Comparison of ENCODE assay signal across 8 mouse cellular contexts in the genomic region with DNA sequence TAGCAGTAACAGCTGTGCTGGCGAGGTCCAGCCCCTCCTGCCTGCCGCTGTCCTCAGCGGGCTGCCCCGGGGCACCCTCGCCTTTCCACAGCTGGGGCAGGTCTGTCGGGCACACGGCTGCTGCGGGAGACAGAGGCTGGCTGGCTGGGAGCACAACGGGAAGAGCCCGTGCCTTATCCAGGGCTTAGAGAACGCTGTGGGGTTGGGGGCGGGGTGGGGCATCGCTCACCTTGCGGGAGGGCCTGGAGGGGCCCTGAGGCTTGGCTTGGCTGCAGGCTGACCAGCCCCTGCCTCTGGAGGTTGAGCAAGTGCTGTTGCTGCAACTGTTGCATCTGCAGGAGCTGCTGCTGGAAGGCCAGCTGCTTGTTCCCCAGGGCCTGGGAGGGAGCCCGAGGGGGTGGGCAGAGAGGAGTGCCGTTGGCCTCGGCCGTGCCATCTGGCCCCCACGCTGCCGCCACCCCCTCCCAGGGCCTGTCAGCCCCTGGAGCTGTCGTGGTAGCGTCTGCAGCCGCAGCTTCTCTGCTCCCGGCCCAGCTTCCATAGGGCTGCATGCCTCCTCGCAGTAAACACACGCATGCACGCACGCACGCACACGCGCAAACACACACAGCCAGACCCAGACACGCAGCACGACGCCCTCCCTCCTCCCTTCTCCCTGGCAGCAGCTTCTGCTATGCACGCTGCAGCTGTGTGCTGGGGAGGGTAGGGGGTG. TPM values are rescaled to one million over a fixed set of nuclear protein-coding genes. Genes with fewer than 3 reads are reported as not detected.
A peak's percentile ranks its signal among the peaks of the same experiment; 100 is the strongest.
DNase-seq lines count a peak whose midpoint lies in the region; ATAC-seq and TF ChIP-seq lines count a peak whose summit lies in the region.

No protein-coding gene starts in this region.

- H3K4me2 ChIP-seq in heart, embryonic 14.5 days (ENCODE audit: low read length), result peak overlapping the region; percentile 56
- peak overlapping the region; percentile 79 for H3K4me2 ChIP-seq in midbrain, postnatal 0 days (ENCODE audit: low read depth, low read length, poor library complexity, severe bottlenecking)

- DNase-seq in heart, adult 2 months, result peak; percentile 43 to 55
- DNase-seq in heart, adult 8-10 months (ENCODE audit: low spot score), result no peak
- DNase-seq in left cerebral cortex, adult 8-10 months (ENCODE audit: low spot score in 2 of 2), result peak; percentile 46 to 84
- peak; percentile 71 for DNase-seq in midbrain, postnatal 0 days (ENCODE audit: low spot score)
- DNase-seq in urinary bladder, postnatal 25 days (ENCODE audit: low spot score), result no peak
- no peak for DNase-seq in ovary, postnatal 14 days (ENCODE audit: low spot score)

- no peak overlapping the region for H3K27ac ChIP-seq in heart, adult 2 months
- 0 out of 2 replicates have a peak overlapping the region, but pooled peaks have one; percentile 32 for H3K27ac ChIP-seq in cortical plate, adult 2 months (ENCODE audit: insufficient read depth, low read length)
- peak overlapping the region in 1 of 2 experiments; percentile 6; a peak in 1 of 4 replicates for H3K27ac ChIP-seq in heart, embryonic 14.5 days (replicated peaks in 1 of 2; ENCODE audit: control insufficient read depth in 1 of 2, insufficient read depth in 1 of 2, low read depth in 2 of 2, low read length in 2 of 2)
- H3K27ac ChIP-seq in midbrain, postnatal 0 days (ENCODE audit: low read depth, low read length), result peak overlapping the region; percentile 81

- intact Hi-C loops in heart, adult 2 months (cut with DNase I), result no loop called here

- H3K9me3 ChIP-seq in heart, embryonic 14.5 days (ENCODE audit: control insufficient read depth, low read length), result no peaks in the 10 kb centered on the region
- no peaks in the 10 kb centered on the region for H3K9me3 ChIP-seq in midbrain, postnatal 0 days (ENCODE audit: low read length)

- no peaks in the 10 kb centered on the region for H3K36me3 ChIP-seq in heart, adult 2 months (ENCODE audit: control insufficient read depth, insufficient read depth, low read length)
- peaks cover 41% of the 10 kb centered on the region for H3K36me3 ChIP-seq in heart, embryonic 14.5 days (ENCODE audit: control insufficient read depth, insufficient read depth, low read length)
- H3K36me3 ChIP-seq in midbrain, postnatal 0 days (ENCODE audit: insufficient read depth, low read length), result peaks cover 15% of the 10 kb centered on the region

- TF ChIP-seq POLR2A in heart, adult 2 months (IDR thresholded peaks at IDR 0.05; ENCODE audit: insufficient read depth, low read depth, low read length), result no peak
- peak; percentile 79 for TF ChIP-seq POLR2A in cortical plate, adult 2 months (IDR thresholded peaks at IDR 0.05; ENCODE audit: extremely low read depth, insufficient read depth, low read length)

- no peaks in the 10 kb centered on the region for H3K27me3 ChIP-seq in heart, adult 2 months (ENCODE audit: control insufficient read depth, insufficient read depth, low read length)
- H3K27me3 ChIP-seq in heart, embryonic 14.5 days (ENCODE audit: control insufficient read depth, insufficient read depth, low read length), result no peaks in the 10 kb centered on the region
- no peaks in the 10 kb centered on the region for H3K27me3 ChIP-seq in midbrain, postnatal 0 days (ENCODE audit: insufficient read depth, low read length)

- no peak for TF ChIP-seq EP300 in heart, adult 2 months (IDR thresholded peaks at IDR 0.05; ENCODE audit: insufficient read depth, low read depth, low read length)

- H3K79me2 ChIP-seq in heart, adult 2 months (replicated peaks; ENCODE audit: control insufficient read depth, insufficient read depth, low read length), result no peaks in the 10 kb centered on the region

- no peak for TF ChIP-seq CTCF in heart, adult 2 months (IDR thresholded peaks at IDR 0.05)
- no peak for TF ChIP-seq CTCF in cortical plate, adult 2 months (IDR thresholded peaks at IDR 0.05; ENCODE audit: extremely low read depth, insufficient read depth, low read length)
- no peak for TF ChIP-seq CTCF in midbrain, postnatal 0 days (IDR thresholded peaks at IDR 0.05)

- H3K4me3 ChIP-seq in heart, adult 2 months, result no peak overlapping the region
- H3K4me3 ChIP-seq in cortical plate, adult 2 months (ENCODE audit: insufficient read depth, low read length), result peak overlapping the region; percentile 49
- H3K4me3 ChIP-seq in heart, embryonic 14.5 days (ENCODE audit: control insufficient read depth in 1 of 2, insufficient read depth in 1 of 2, low read depth in 1 of 2, low read length in 2 of 2), result peak overlapping the region; percentile 10 to 14; a peak in 2 of 4 replicates
- peak overlapping the region; percentile 54 for H3K4me3 ChIP-seq in midbrain, postnatal 0 days (ENCODE audit: low read depth, low read length)

- peaks cover 4% of the 10 kb centered on the region; the same call in 1 of the 2 replicates for H3K4me1 ChIP-seq in heart, adult 2 months (ENCODE audit: control insufficient read depth, insufficient read depth, low read length)
- no peaks in the 10 kb centered on the region for H3K4me1 ChIP-seq in cortical plate, adult 2 months (ENCODE audit: control insufficient read depth, insufficient read depth, low read length)
- peaks cover 19 to 32% of the 10 kb centered on the region in 2 experiments for H3K4me1 ChIP-seq in heart, embryonic 14.5 days (ENCODE audit: control insufficient read depth in 2 of 2, insufficient read depth in 2 of 2, low read length in 2 of 2)
- peaks cover 9% of the 10 kb centered on the region; the same call in 1 of the 2 replicates for H3K4me1 ChIP-seq in midbrain, postnatal 0 days (ENCODE audit: insufficient read depth, low read length)

- 0 out of 2 replicates have a peak overlapping the region, but pooled peaks have one; percentile 18 for H3K9ac ChIP-seq in heart, adult 2 months (ENCODE audit: low read depth, low read length)
- H3K9ac ChIP-seq in heart, embryonic 14.5 days (ENCODE audit: low read length), result peak overlapping the region; percentile 67
- peak overlapping the region; percentile 84 for H3K9ac ChIP-seq in midbrain, postnatal 0 days (replicated peaks; ENCODE audit: low read length, poor library complexity, severe bottlenecking)

- 53% methylated on average over 35 of the region's 35 CpGs for WGBS in heart, adult 2 months
- 13% methylated on average over 34 of the region's 35 CpGs for WGBS in heart, embryonic 14.5 days
- WGBS in midbrain, postnatal 0 days, result 8% methylated on average over 28 of the region's 35 CpGs

- ATAC-seq in heart, embryonic 14.5 days (ENCODE audit: insufficient number of reproducible peaks, insufficient read depth, low FRiP score, low read depth), result no peak
- peak; percentile 77 for ATAC-seq in midbrain, postnatal 0 days (ENCODE audit: low FRiP score)

RNA-seq across cellular contexts. Expression of gene Mdfi, which starts 44.0 kb away (rescaled TPM):
- total RNA-seq in heart, adult 2 months (2021), result 1 to 10 TPM; 1.8 to 2.0 TPM
- 9.6 and 11.1 TPM in 2 replicates for polyA plus RNA-seq in heart, adult 2 months (2012; rRNA removed)
- 1 to 10 TPM; 1.7 to 2.2 (median 1.9) TPM for total RNA-seq in heart, adult 8-10 months (2022)
- 1.5 and 2.1 TPM in 2 replicates for polyA plus RNA-seq in cortical plate, adult 2 months (2012; rRNA removed)
- 10.4 and 26.3 TPM in 2 replicates for polyA plus RNA-seq in heart, embryonic 14.5 days (2014; fragmentation: Nextera tagmentation; extraction: Ambion mirVana)
- 1 to 10 TPM in 1 of 4 experiments, under 1 TPM in 3; 0.43 to 1.2 (median 0.58) TPM for total RNA-seq in left cerebral cortex, adult 8-10 months (2022)
- total RNA-seq in midbrain, postnatal 0 days (2014; rRNA removed), result 19.2 and 21.4 TPM in 2 replicates
- 1.3 and 1.6 TPM in 2 replicates for polyA plus RNA-seq in midbrain, postnatal 0 days (2015; fragmentation: Nextera tagmentation; extraction: Ambion mirVana)

RNA-seq across cellular contexts. Expression of gene Foxp4, which starts 45.9 kb away (rescaled TPM):
- 10 to 100 TPM; 10.0 to 11.7 TPM for total RNA-seq in heart, adult 2 months (2021)
- 10.2 and 13.7 TPM in 2 replicates for polyA plus RNA-seq in heart, adult 2 months (2012; rRNA removed)
- 10 to 100 TPM; 10.2 to 12.7 (median 10.5) TPM for total RNA-seq in heart, adult 8-10 months (2022)
- polyA plus RNA-seq in cortical plate, adult 2 months (2012; rRNA removed), result 44.5 and 48.1 TPM in 2 replicates
- 10.8 and 13.6 TPM in 2 replicates for polyA plus RNA-seq in heart, embryonic 14.5 days (2014; fragmentation: Nextera tagmentation; extraction: Ambion mirVana)
- 10 to 100 TPM; 39.9 to 63.6 (median 49.6) TPM for total RNA-seq in left cerebral cortex, adult 8-10 months (2022)
- total RNA-seq in midbrain, postnatal 0 days (2014; rRNA removed), result 129 and 200 TPM in 2 replicates
- 50.8 and 55.4 TPM in 2 replicates for polyA plus RNA-seq in midbrain, postnatal 0 days (2015; fragmentation: Nextera tagmentation; extraction: Ambion mirVana)

Comparison
In these comparisons a context has a peak if more than half of its experiments do, and no peak if none do; other contexts are left out.
1. DNase-seq: peak in heart, adult 2 months (2 of 2), left cerebral cortex, adult 8-10 months (2 of 2) and midbrain, postnatal 0 days (single experiment); none in heart, adult 8-10 months (single experiment), urinary bladder, postnatal 25 days (single experiment) and ovary, postnatal 14 days (single experiment).
2. H3K9ac ChIP-seq: peak in every context shown above with its lines; median percentile 84 in midbrain, postnatal 0 days; 67 in heart, embryonic 14.5 days; 18 in heart, adult 2 months.